Mouse (Mus musculus) gastrocnemius, postnatal 4 days (tissue): ENCODE results near the gene Jade2. TPM values are rescaled to one million over a fixed set of nuclear protein-coding genes. Genes with fewer than 3 reads are reported as not detected.
A peak's percentile ranks its signal among the peaks of the same experiment; 100 is the strongest.

Experiments
- DNase-seq, 2 experiments: peaks; one replicate each; pipeline ENCODE4 v3.0.0; 2021 to 2022; ENCODE audit warnings: low spot score in 2 of 2, mixed read lengths in 2 of 2
- long read RNA-seq, 2 experiments: library from polyadenylated mRNA; stranded (forward); transcript quantifications; one replicate each; pipeline ENCODE4 v2.0.0; 2021
- total RNA-seq, 2 experiments: library from RNA; stranded (reverse); gene quantifications; 2 replicates each; pipeline ENCODE4 v1.2.3; 2021

Gene Jade2
- total RNA-seq = 1 to 10 TPM; 2.1 to 2.2 TPM
- long read RNA-seq, experiment 1 = 0 reads
- long read RNA-seq, experiment 2, partial matches to known transcripts = 0 of 1 reads
- long read RNA-seq, experiment 2, other reads (novel, unspliced or antisense) = 1 of 1 reads

GRCm38 (mm10) chr11:51857081-51857671, at the start of gene Jade2:
Gene Jade2, minus strand, starts transcription at chr11:51857653.
- DNase-seq = peak in 1 of 2 experiments; percentile 44

- no peak for DNase-seq
These were observed 46.8 kb upstream of the Jade2 start for GRCm38 (mm10) chr11:51904224-51904623.

GRCm38 (mm10) chr11:51899691-51900090, 42.2 kb upstream of the Jade2 start:
- no peak for DNase-seq

- DNase-seq = no peak
These were observed 41.0 kb upstream of the Jade2 start for GRCm38 (mm10) chr11:51898326-51899080.

GRCm38 (mm10) chr11:51897311-51897710, 39.9 kb upstream of the Jade2 start:
- DNase-seq = no peak

- no peak for DNase-seq
These were observed 38.6 kb upstream of the Jade2 start for GRCm38 (mm10) chr11:51896012-51896411.

- no peak for DNase-seq
These were observed 28.2 kb upstream of the Jade2 start for GRCm38 (mm10) chr11:51885681-51886080.

- no peak for DNase-seq
These were observed 26.6 kb upstream of the Jade2 start for GRCm38 (mm10) chr11:51884092-51884491.

- DNase-seq = peak in 1 of 2 experiments; percentile 21
These were observed 26.2 kb upstream of the Jade2 start for GRCm38 (mm10) chr11:51883670-51884069.

GRCm38 (mm10) chr11:51881776-51882175, 24.3 kb upstream of the Jade2 start:
- no peak for DNase-seq

- no peak for DNase-seq
These were observed 23.7 kb upstream of the Jade2 start for GRCm38 (mm10) chr11:51881041-51881730.

GRCm38 (mm10) chr11:51876943-51877344, 19.5 kb upstream of the Jade2 start:
- DNase-seq = no peak

GRCm38 (mm10) chr11:51875792-51876195, 18.3 kb upstream of the Jade2 start:
- no peak for DNase-seq

GRCm38 (mm10) chr11:51875086-51875485, 17.6 kb upstream of the Jade2 start:
- DNase-seq = no peak

- DNase-seq = no peak
These were observed 17.0 kb upstream of the Jade2 start for GRCm38 (mm10) chr11:51874266-51875036.

- no peak for DNase-seq
These were observed 15.7 kb upstream of the Jade2 start for GRCm38 (mm10) chr11:51873141-51873540.

GRCm38 (mm10) chr11:51867261-51867660, 9.8 kb upstream of the Jade2 start:
- no peak for DNase-seq

GRCm38 (mm10) chr11:51866020-51866419, 8.6 kb upstream of the Jade2 start:
- DNase-seq = no peak

GRCm38 (mm10) chr11:51860666-51861065, 3.2 kb upstream of the Jade2 start:
- no peak for DNase-seq

- DNase-seq = no peak
These were observed 2.1 kb upstream of the Jade2 start for GRCm38 (mm10) chr11:51859561-51859960.

- DNase-seq = peak; percentile 55 to 69
These were observed 1.1 kb upstream of the Jade2 start for GRCm38 (mm10) chr11:51858528-51859051.
